Mouse (Mus musculus) ES-E14 (cell line): Measurements from ENCODE around the gene Stum.

Experiments
- CHD2 ChIP-seq: IDR thresholded peaks from 2 replicates; pipeline ENCODE4 v1.6.1; 2014; ENCODE audit warnings: mild to moderate bottlenecking, low read depth, low read length, inconsistent platforms
- ZNF384 ChIP-seq: IDR thresholded peaks from 2 replicates; pipeline ENCODE4 v1.6.1; 2012; ENCODE audit warnings: low read depth, low read length, inconsistent platforms

DNA sequence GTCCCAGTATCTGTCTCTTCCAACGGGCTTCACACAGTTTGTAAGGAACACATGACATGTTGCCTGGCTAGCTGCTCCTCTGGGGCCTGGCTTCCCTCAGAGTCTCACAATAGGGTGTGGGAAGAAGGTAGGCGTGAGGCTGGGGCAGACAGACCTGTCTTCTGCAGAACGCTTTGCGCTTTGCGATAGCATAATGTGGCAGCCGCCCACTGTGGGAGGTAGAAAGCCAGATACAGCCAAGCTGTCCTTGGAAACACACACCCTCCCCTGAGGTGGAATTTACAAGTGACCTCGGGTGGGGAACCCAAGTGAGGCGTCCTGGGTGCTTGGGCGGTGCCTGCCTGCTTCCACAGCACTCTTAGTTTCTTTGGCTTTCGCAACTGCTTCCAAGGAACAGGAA is 98.8 kb downstream of the Stum start:
- TF ChIP-seq CHD2 (no peak), ZNF384 (no peak)
